7 mouse cellular contexts compared by ENCODE assay signal in genomic region chr9:75050003-75050402, GRCm38 (mm10). TPM values are rescaled to one million over a fixed set of nuclear protein-coding genes. Genes with fewer than 3 reads are reported as not detected.
A peak's percentile ranks its signal among the peaks of the same experiment; 100 is the strongest.
DNase-seq lines count a peak whose midpoint lies in the region; ATAC-seq and TF ChIP-seq lines count a peak whose summit lies in the region.

No protein-coding gene starts in this region.

- 43% methylated on average over 3 of the region's 3 CpGs for WGBS in embryonic facial prominence, embryonic 11.5 days
- WGBS in heart, postnatal 0 days, result 26% methylated on average over 3 of the region's 3 CpGs
- WGBS in lung, postnatal 0 days, result 24% methylated on average over 3 of the region's 3 CpGs

- no peaks in the 10 kb centered on the region for H3K9me3 ChIP-seq in ES-Bruce4 (replicated peaks; ENCODE audit: control insufficient read depth, insufficient read depth, low read length, poor library complexity, severe bottlenecking)
- H3K9me3 ChIP-seq in embryonic facial prominence, embryonic 11.5 days (replicated peaks; ENCODE audit: control insufficient read depth, low read length), result no peaks in the 10 kb centered on the region
- H3K9me3 ChIP-seq in heart, postnatal 0 days (replicated peaks; ENCODE audit: control insufficient read depth, low read length), result no peaks in the 10 kb centered on the region
- H3K9me3 ChIP-seq in lung, postnatal 0 days (ENCODE audit: low read length), result no peaks in the 10 kb centered on the region

- no peak overlapping the region for H3K9ac ChIP-seq in ES-Bruce4 (ENCODE audit: low read depth, poor library complexity, severe bottlenecking)
- H3K9ac ChIP-seq in embryonic facial prominence, embryonic 11.5 days (replicated peaks; ENCODE audit: low read length), result no peak overlapping the region
- H3K9ac ChIP-seq in heart, postnatal 0 days (replicated peaks; ENCODE audit: low read depth, low read length), result no peak overlapping the region
- no peak overlapping the region for H3K9ac ChIP-seq in lung, postnatal 0 days (replicated peaks; ENCODE audit: low read depth)

- no peak for ATAC-seq in embryonic facial prominence, embryonic 11.5 days (replicated peaks; ENCODE audit: insufficient number of reproducible peaks, low FRiP score, low TSS enrichment, low read depth)
- no peak for ATAC-seq in heart, postnatal 0 days (ENCODE audit: insufficient read depth, low read depth)
- ATAC-seq in lung, postnatal 0 days, result peak; percentile 26; the same call in 1 of the 2 replicates

- no peaks in the 10 kb centered on the region for H3K4me1 ChIP-seq in ES-Bruce4 (ENCODE audit: control insufficient read depth, insufficient read depth, low read length)
- H3K4me1 ChIP-seq in embryonic facial prominence, embryonic 11.5 days (ENCODE audit: control insufficient read depth, insufficient read depth, low read length), result no peaks in the 10 kb centered on the region
- 0 out of 2 replicates have a peak, but pooled peaks cover 3% of the 10 kb centered on the region for H3K4me1 ChIP-seq in heart, postnatal 0 days (ENCODE audit: control insufficient read depth, insufficient read depth)
- H3K4me1 ChIP-seq in lung, postnatal 0 days (ENCODE audit: insufficient read depth, low read depth, low read length), result no peaks in the 10 kb centered on the region; the same call in 1 of the 2 replicates

- no peak overlapping the region for H3K4me3 ChIP-seq in ES-Bruce4 (ENCODE audit: low read depth, low read length)
- no peak overlapping the region for H3K4me3 ChIP-seq in embryonic facial prominence, embryonic 11.5 days (ENCODE audit: low read depth, low read length)
- H3K4me3 ChIP-seq in heart, postnatal 0 days (ENCODE audit: low read depth, low read length), result no peak overlapping the region
- H3K4me3 ChIP-seq in lung, postnatal 0 days (ENCODE audit: low read depth, low read length), result no peak overlapping the region

- H3K27me3 ChIP-seq in ES-Bruce4 (ENCODE audit: control insufficient read depth, insufficient read depth, low read length, poor library complexity, severe bottlenecking), result no peaks in the 10 kb centered on the region
- no peaks in the 10 kb centered on the region for H3K27me3 ChIP-seq in embryonic facial prominence, embryonic 11.5 days (ENCODE audit: control insufficient read depth, insufficient read depth, low read length)
- no peaks in the 10 kb centered on the region for H3K27me3 ChIP-seq in heart, postnatal 0 days (ENCODE audit: control insufficient read depth, insufficient read depth, low read length)
- H3K27me3 ChIP-seq in lung, postnatal 0 days (replicated peaks; ENCODE audit: insufficient read depth, low read length), result no peaks in the 10 kb centered on the region

- TF ChIP-seq EP300 in ES-Bruce4 (IDR thresholded peaks at IDR 0.05; ENCODE audit: insufficient read depth, low read depth, low read length), result no peak
- no peak for TF ChIP-seq EP300 in heart, postnatal 0 days (IDR thresholded peaks at IDR 0.05; ENCODE audit: low read depth)
- TF ChIP-seq EP300 in lung, postnatal 0 days (IDR thresholded peaks at IDR 0.05), result no peak

- TF ChIP-seq POLR2A in ES-Bruce4 (IDR thresholded peaks at IDR 0.05; ENCODE audit: insufficient read depth, low read length), result no peak

- H3K4me2 ChIP-seq in embryonic facial prominence, embryonic 11.5 days (ENCODE audit: low read depth, low read length), result no peak overlapping the region
- H3K4me2 ChIP-seq in heart, postnatal 0 days (ENCODE audit: low read depth, low read length), result no peak overlapping the region
- no peak overlapping the region for H3K4me2 ChIP-seq in lung, postnatal 0 days (replicated peaks; ENCODE audit: low read depth, low read length)

- TF ChIP-seq CTCF in ES-Bruce4 (IDR thresholded peaks at IDR 0.05; ENCODE audit: low read depth, low read length), result peak; percentile 49
- TF ChIP-seq CTCF in heart, postnatal 0 days (IDR thresholded peaks at IDR 0.05; ENCODE audit: low read depth), result peak; percentile 99
- TF ChIP-seq CTCF in lung, postnatal 0 days (IDR thresholded peaks at IDR 0.05), result peak; percentile 99

- DNase-seq in adrenal gland, postnatal 14 days, result peak; percentile 71
- DNase-seq in embryonic facial prominence, embryonic 11.5 days (ENCODE audit: low spot score), result peak; percentile 83
- DNase-seq in heart, postnatal 0 days (ENCODE audit: low spot score), result peak; percentile 78
- peak; percentile 66 to 93 for DNase-seq in layer of hippocampus, adult 18-20 months (ENCODE audit: low spot score in 2 of 2)
- DNase-seq in lung, postnatal 0 days (ENCODE audit: low spot score), result peak; percentile 88
- peak; percentile 56 for DNase-seq in retina, adult 2 months (ENCODE audit: low read depth, low spot score)

- peaks cover 10% of the 10 kb centered on the region for H3K36me3 ChIP-seq in ES-Bruce4 (ENCODE audit: control insufficient read depth, insufficient read depth, low read length, poor library complexity, severe bottlenecking)
- H3K36me3 ChIP-seq in embryonic facial prominence, embryonic 11.5 days (replicated peaks; ENCODE audit: control insufficient read depth, insufficient read depth, low read depth, low read length), result no peaks in the 10 kb centered on the region; the same call in 1 of the 2 replicates
- H3K36me3 ChIP-seq in heart, postnatal 0 days (replicated peaks; ENCODE audit: control insufficient read depth, insufficient read depth, low read length), result peaks cover 9% of the 10 kb centered on the region; the same call in 1 of the 2 replicates
- H3K36me3 ChIP-seq in lung, postnatal 0 days (ENCODE audit: insufficient read depth, low read length), result no peaks in the 10 kb centered on the region

- H3K27ac ChIP-seq in ES-Bruce4 (ENCODE audit: insufficient read depth, low read length), result no peak overlapping the region
- no peak overlapping the region for H3K27ac ChIP-seq in embryonic facial prominence, embryonic 11.5 days (replicated peaks; ENCODE audit: low read depth, low read length)
- no peak overlapping the region for H3K27ac ChIP-seq in heart, postnatal 0 days (ENCODE audit: low read depth)
- no peak overlapping the region for H3K27ac ChIP-seq in lung, postnatal 0 days (ENCODE audit: low read length)

RNA-seq across cellular contexts. Expression of gene Arpp19, which starts 12.6 kb away (rescaled TPM):
- polyA plus RNA-seq in ES-Bruce4 (2011; ENCODE audit: insufficient read depth, insufficient read length, low read depth, missing spikeins), result 262 and 284 TPM in 2 replicates
- total RNA-seq in adrenal gland, postnatal 14 days (2021), result 319 and 329 TPM in 2 replicates
- 367 and 386 TPM in 2 replicates for polyA plus RNA-seq in embryonic facial prominence, embryonic 11.5 days (2014; fragmentation: Nextera tagmentation; extraction: Ambion mirVana)
- 24.3 and 44.3 TPM in 2 replicates for total RNA-seq in heart, postnatal 0 days (2014; rRNA removed; ENCODE audit: low replicate concordance)
- polyA plus RNA-seq in heart, postnatal 0 days (2015; fragmentation: Nextera tagmentation; extraction: Ambion mirVana), result 229 and 244 TPM in 2 replicates
- 100 to 1,000 TPM; 162 to 182 TPM for total RNA-seq in layer of hippocampus, adult 18-20 months (2021)
- 248 and 254 TPM in 2 replicates for polyA plus RNA-seq in lung, postnatal 0 days (2015; fragmentation: Nextera tagmentation; extraction: Ambion mirVana)

RNA-seq across cellular contexts. Expression of gene Myo5a, which starts 20.8 kb away (rescaled TPM):
- 91.8 and 98.0 TPM in 2 replicates for polyA plus RNA-seq in ES-Bruce4 (2011; ENCODE audit: insufficient read depth, insufficient read length, low read depth, missing spikeins)
- total RNA-seq in adrenal gland, postnatal 14 days (2021), result 36.4 and 42.2 TPM in 2 replicates
- polyA plus RNA-seq in embryonic facial prominence, embryonic 11.5 days (2014; fragmentation: Nextera tagmentation; extraction: Ambion mirVana), result 23.5 and 25.3 TPM in 2 replicates
- 6.2 and 7.1 TPM in 2 replicates for total RNA-seq in heart, postnatal 0 days (2014; rRNA removed; ENCODE audit: low replicate concordance)
- 3.1 and 3.6 TPM in 2 replicates for polyA plus RNA-seq in heart, postnatal 0 days (2015; fragmentation: Nextera tagmentation; extraction: Ambion mirVana)
- total RNA-seq in layer of hippocampus, adult 18-20 months (2021), result 100 to 1,000 TPM; 200 to 204 TPM
- polyA plus RNA-seq in lung, postnatal 0 days (2015; fragmentation: Nextera tagmentation; extraction: Ambion mirVana), result 3.2 and 3.6 TPM in 2 replicates

Comparison
In these comparisons a context has a peak if more than half of its experiments do, and no peak if none do; other contexts are left out.
1. CTCF ChIP-seq: peak in every context shown above with its lines; median percentile 99 in heart, postnatal 0 days; 99 in lung, postnatal 0 days; 49 in ES-Bruce4.